Mouse (Mus musculus) cerebral cortex, adult 2 months (tissue): ENCODE measurements around the gene 4930447C04Rik.

Experiments
- WGBS: fragments of 180-500 bp; shearing (Covaris S2); methylation state at CpG from one replicate; pipeline ENCODE4 v1.1.7; 2018; 5-methylcytosine and 5-hydroxymethylcytosine counted together

The 4930447C04Rik gene

DNA sequence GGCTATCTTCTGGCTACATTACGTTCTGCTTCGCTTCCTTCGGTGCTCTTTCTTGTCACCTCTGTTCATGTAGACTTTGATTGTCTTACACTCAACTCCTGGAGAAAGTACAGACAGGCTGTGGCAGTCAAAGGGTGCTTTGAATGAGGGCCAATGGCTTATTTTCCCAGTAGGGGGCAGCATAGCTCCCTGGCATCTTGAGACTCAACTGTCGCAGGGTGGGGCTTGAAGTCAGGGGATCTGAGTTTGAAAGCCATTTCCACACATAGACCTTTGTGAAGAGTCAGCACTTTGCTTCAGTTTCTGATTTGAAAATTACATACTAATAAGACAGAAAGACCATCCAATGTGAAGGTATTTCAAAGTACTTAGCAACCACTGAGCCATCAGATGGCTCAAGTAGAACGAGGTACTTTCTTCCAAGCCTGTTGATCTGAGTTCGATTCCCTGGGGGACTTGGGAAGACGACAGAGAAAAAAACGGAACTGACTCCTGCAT lies 105.0 kb downstream of the 4930447C04Rik start:
- WGBS, result 76% methylated on average over 8 of the region's 8 CpGs

DNA sequence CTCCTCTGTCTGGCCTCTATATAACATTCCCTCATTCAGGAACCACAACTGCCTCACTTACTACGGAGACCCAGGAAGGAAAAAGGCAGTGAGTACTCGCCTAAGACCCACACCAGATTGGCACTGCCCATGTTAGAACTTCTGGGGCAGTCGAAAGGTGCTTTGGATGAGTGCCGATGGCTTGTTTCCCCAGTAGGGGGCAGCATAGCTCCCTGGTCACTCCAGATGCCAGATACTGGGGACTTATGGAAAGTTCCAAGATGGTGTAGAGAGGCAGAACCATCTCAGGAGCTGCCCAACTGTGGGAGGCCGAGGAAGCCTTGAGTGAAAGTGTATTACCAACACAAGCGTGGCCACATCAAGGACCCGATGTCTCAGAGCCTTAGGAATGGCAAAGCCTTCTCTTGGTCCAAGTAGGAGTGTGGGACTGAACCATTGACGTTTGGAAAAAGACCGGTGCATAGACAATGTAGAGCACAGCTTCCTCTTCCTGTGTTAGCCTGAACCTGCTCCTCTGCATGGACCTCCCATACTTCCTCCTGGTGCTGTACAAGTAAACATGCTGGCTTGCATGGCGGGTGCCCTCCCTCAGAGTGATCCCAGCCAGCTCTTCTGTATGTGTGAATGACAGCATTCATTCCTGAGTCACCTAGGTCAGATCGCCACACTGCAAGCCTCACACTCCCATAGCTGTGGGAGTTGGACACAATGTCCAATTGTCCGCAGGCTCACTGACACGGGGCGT lies 105.6 kb downstream of the 4930447C04Rik start:
- 79% methylated on average over 14 of the region's 14 CpGs for WGBS

DNA sequence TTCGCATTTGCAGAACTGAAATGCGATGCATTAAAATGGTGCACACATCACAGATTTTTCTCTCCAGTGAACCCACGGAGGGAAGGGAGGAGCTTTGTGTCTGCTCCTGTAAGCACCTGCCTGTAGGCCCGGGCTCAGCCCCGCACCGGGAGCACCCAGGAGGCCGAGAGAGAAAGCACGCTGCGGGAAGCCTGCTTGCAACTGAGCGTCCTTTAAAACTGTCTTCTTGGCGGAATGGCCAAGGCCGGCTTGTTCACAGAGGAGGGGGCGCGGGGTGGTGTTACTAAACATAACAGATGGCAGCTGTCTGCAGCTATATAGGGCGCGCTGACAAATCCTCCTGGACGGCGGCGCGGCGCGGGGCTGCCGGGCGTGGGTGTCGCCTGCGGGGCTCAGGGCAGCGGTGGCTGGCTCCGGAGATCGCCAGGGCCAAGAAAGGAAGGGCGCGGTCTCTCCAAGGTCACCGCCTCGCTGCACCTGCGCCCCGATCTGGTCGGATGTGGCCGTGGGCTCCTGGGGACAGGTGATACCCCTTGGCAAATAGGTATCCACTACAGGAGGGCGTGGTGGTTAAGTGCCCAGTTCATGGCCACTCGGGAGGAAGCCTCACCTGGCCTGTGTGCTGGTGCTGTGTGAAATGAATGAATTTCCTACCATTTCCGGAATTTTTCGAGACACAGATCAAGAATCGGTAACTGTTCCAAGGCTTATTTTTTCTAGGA lies 108.7 kb downstream of the 4930447C04Rik start:
- 5% methylated on average over 42 of the region's 42 CpGs for WGBS
